Mouse (Mus musculus) MEL (cell line): ENCODE data around the gene Clstn3. TPM values are rescaled to one million over a fixed set of nuclear protein-coding genes. Genes with fewer than 3 reads are reported as not detected.

Experiments used
- DNase-seq: peaks from one replicate; pipeline ENCODE4 v3.0.0; 2011; ENCODE audit warnings: low read depth, low spot score
- H3K27ac ChIP-seq: 2 replicates; pipeline ENCODE4 v1.5.1; 2012; ENCODE audit warnings: low read depth, mild to moderate bottlenecking, control low read depth, low read length, moderate library complexity; ENCODE audit not compliant: control insufficient read depth
- H3K27me3 ChIP-seq, 2 experiments: fragments of 150-350 bp in 1 of 2; sonication (generic) in 1 of 2; 2 replicates each; pipeline ENCODE4 v1.6.1; 2012; ENCODE audit warnings: low read length in 2 of 2, mild to moderate bottlenecking in 2 of 2, improper control_type of control experiment in 1 of 2, moderate library complexity in 1 of 2; ENCODE audit not compliant: insufficient read depth in 2 of 2, control insufficient read depth in 1 of 2
- H3K36me3 ChIP-seq, 2 experiments: 2 replicates each; pipeline ENCODE4 v1.6.1; 2012 to 2014; ENCODE audit warnings: low read length in 2 of 2, improper control_type of control experiment in 1 of 2, inconsistent platforms in 1 of 2, mild to moderate bottlenecking in 1 of 2; ENCODE audit not compliant: insufficient read depth in 2 of 2, control insufficient read depth in 1 of 2
- H3K4me1 ChIP-seq, 2 experiments: fragments of 150-350 bp in 1 of 2; sonication (generic) in 1 of 2; 2 replicates each; pipeline ENCODE4 v1.6.1; 2012; ENCODE audit warnings: low read length in 2 of 2, improper control_type of control experiment in 1 of 2, mild to moderate bottlenecking in 1 of 2; ENCODE audit not compliant: insufficient read depth in 2 of 2, control insufficient read depth in 1 of 2
- H3K4me3 ChIP-seq, 2 experiments: fragments of 150-350 bp in 1 of 2; sonication (generic) in 1 of 2; 2 replicates each; pipeline ENCODE4 v1.5.1; 2012; ENCODE audit warnings: low read depth in 2 of 2, low read length in 2 of 2, mild to moderate bottlenecking in 2 of 2, moderate library complexity in 2 of 2, control low read depth in 1 of 2, improper control_type of control experiment in 1 of 2; ENCODE audit not compliant: control insufficient read depth in 1 of 2, insufficient read depth in 1 of 2
- H3K79me2 ChIP-seq: 2 replicates; pipeline ENCODE4 v1.6.1; 2012; ENCODE audit warnings: mild to moderate bottlenecking, low read length, moderate library complexity; ENCODE audit not compliant: control insufficient read depth, poor library complexity, insufficient read depth
- H3K9ac ChIP-seq: 2 replicates; pipeline ENCODE4 v1.6.1; 2012; ENCODE audit warnings: low read depth, mild to moderate bottlenecking, control low read depth, low read length, moderate library complexity; ENCODE audit not compliant: control insufficient read depth, poor library complexity, severe bottlenecking
- H3K9me3 ChIP-seq: fragments of 150-350 bp; sonication (generic); replicated peaks from 2 replicates; pipeline ENCODE4 v1.6.1; 2012; ENCODE audit warnings: mild to moderate bottlenecking, low read length, improper control_type of control experiment, moderate library complexity; ENCODE audit not compliant: insufficient read depth
- BHLHE40 ChIP-seq: IDR thresholded peaks from 2 replicates; pipeline ENCODE4 v1.6.1; 2012; ENCODE audit warnings: low read depth, mild to moderate bottlenecking, inconsistent platforms, low read length, improper control_type of control experiment, borderline replicate concordance
- CHD1 ChIP-seq: IDR thresholded peaks from 2 replicates; pipeline ENCODE4 v1.6.1; 2012; ENCODE audit warnings: low read depth, mild to moderate bottlenecking, inconsistent platforms, low read length, improper control_type of control experiment
- CHD2 ChIP-seq: IDR thresholded peaks from 2 replicates; pipeline ENCODE4 v1.6.1; 2011; ENCODE audit warnings: low read length, improper control_type of control experiment
- ELF1 ChIP-seq: IDR thresholded peaks from 2 replicates; pipeline ENCODE4 v1.6.1; 2014; ENCODE audit warnings: low read depth, mild to moderate bottlenecking, inconsistent platforms, low read length, improper control_type of control experiment, moderate library complexity
- EP300 ChIP-seq, 2 experiments: IDR thresholded peaks; 2 replicates each; pipeline ENCODE4 v1.6.1; 2011; ENCODE audit warnings: improper control_type of control experiment in 2 of 2, low read length in 2 of 2, low read depth in 1 of 2, mild to moderate bottlenecking in 1 of 2
- ETS1 ChIP-seq: IDR thresholded peaks from 2 replicates; pipeline ENCODE4 v1.6.1; 2012; ENCODE audit warnings: low read depth, mild to moderate bottlenecking, inconsistent platforms, low read length, improper control_type of control experiment, moderate library complexity
- GABPA ChIP-seq: IDR thresholded peaks from 2 replicates; pipeline ENCODE4 v1.6.1; 2012; ENCODE audit warnings: low read depth, mild to moderate bottlenecking, inconsistent platforms, low read length, improper control_type of control experiment, moderate library complexity
- GATA1 ChIP-seq: IDR thresholded peaks from 2 replicates; pipeline ENCODE4 v1.6.1; 2011; ENCODE audit warnings: low read depth, low read length, improper control_type of control experiment
- JUND ChIP-seq: IDR thresholded peaks from 2 replicates; pipeline ENCODE4 v1.6.1; 2011; ENCODE audit warnings: low read depth, mild to moderate bottlenecking, improper control_type of control experiment, low read length
- MEF2A ChIP-seq: IDR thresholded peaks from 2 replicates; pipeline ENCODE4 v1.6.1; 2014; ENCODE audit warnings: low read depth, mild to moderate bottlenecking, inconsistent platforms, low read length, improper control_type of control experiment; ENCODE audit not compliant: poor library complexity, insufficient replicate concordance, severe bottlenecking; ENCODE audit errors: extremely low read depth
- MXI1 ChIP-seq: IDR thresholded peaks from 2 replicates; pipeline ENCODE4 v1.6.1; 2011; ENCODE audit warnings: mild to moderate bottlenecking, low read depth, low read length, improper control_type of control experiment
- MYB ChIP-seq: IDR thresholded peaks from 2 replicates; pipeline ENCODE4 v1.6.1; 2011; ENCODE audit warnings: mild to moderate bottlenecking, low read depth, low read length, improper control_type of control experiment
- NRF1 ChIP-seq: IDR thresholded peaks from 2 replicates; pipeline ENCODE4 v1.6.1; 2014; ENCODE audit warnings: low read depth, mild to moderate bottlenecking, inconsistent platforms, low read length, improper control_type of control experiment, moderate library complexity; ENCODE audit not compliant: poor library complexity, insufficient read depth, severe bottlenecking
- POLR2AphosphoS2 ChIP-seq: IDR thresholded peaks from 2 replicates; pipeline ENCODE4 v1.6.1; 2011; ENCODE audit warnings: low read length, improper control_type of control experiment
- POLR2AphosphoS5 ChIP-seq: IDR thresholded peaks from 2 replicates; pipeline ENCODE4 v1.6.1; 2012; ENCODE audit warnings: low read depth, borderline replicate concordance, mild to moderate bottlenecking, inconsistent platforms, low read length, moderate library complexity, mixed read lengths
- RAD21 ChIP-seq: IDR thresholded peaks from 2 replicates; pipeline ENCODE4 v1.6.1; 2011; ENCODE audit warnings: mild to moderate bottlenecking, low read depth, low read length, improper control_type of control experiment
- RCOR1 ChIP-seq: IDR thresholded peaks from 2 replicates; pipeline ENCODE4 v1.6.1; 2012; ENCODE audit warnings: low read depth, mild to moderate bottlenecking, inconsistent platforms, low read length, improper control_type of control experiment
- SMC3 ChIP-seq: IDR thresholded peaks from 2 replicates; pipeline ENCODE4 v1.6.1; 2011; ENCODE audit warnings: low read depth, low read length, improper control_type of control experiment
- UBTF ChIP-seq: IDR thresholded peaks from 2 replicates; pipeline ENCODE4 v1.6.1; 2012; ENCODE audit warnings: low read depth, mild to moderate bottlenecking, inconsistent platforms, low read length, improper control_type of control experiment, moderate library complexity, borderline replicate concordance; ENCODE audit not compliant: insufficient read depth
- USF2 ChIP-seq, 2 experiments: IDR thresholded peaks; 2 replicates each; pipeline ENCODE4 v1.6.1; 2011 to 2012; ENCODE audit warnings: improper control_type of control experiment in 2 of 2, low read length in 2 of 2, borderline replicate concordance in 1 of 2, inconsistent platforms in 1 of 2, low read depth in 1 of 2, mild to moderate bottlenecking in 1 of 2; ENCODE audit not compliant: insufficient read depth in 1 of 2
- ZKSCAN1 ChIP-seq: IDR thresholded peaks from 2 replicates; pipeline ENCODE4 v1.6.1; 2012; ENCODE audit warnings: low read depth, mild to moderate bottlenecking, inconsistent platforms, low read length, improper control_type of control experiment, moderate library complexity
- ZMIZ1 ChIP-seq: IDR thresholded peaks from 2 replicates; pipeline ENCODE4 v1.6.1; 2012; ENCODE audit warnings: low read depth, mild to moderate bottlenecking, inconsistent platforms, low read length, improper control_type of control experiment, moderate library complexity
- ZNF384 ChIP-seq: IDR thresholded peaks from 2 replicates; pipeline ENCODE4 v1.6.1; 2012; ENCODE audit warnings: low read depth, mild to moderate bottlenecking, inconsistent platforms, low read length, improper control_type of control experiment
- polyA plus RNA-seq, 2 experiments: library from polyadenylated mRNA; stranded (reverse) in 1 of 2; unstranded in 1 of 2; fragments of >175 nt in 1 of 2; fragments of >200 nt in 1 of 2; gene quantifications; 2 replicates each; pipeline versions ENCODE4 v1.2.1 to v1.2.4; 2012; ENCODE audit warnings: low replicate concordance in 2 of 2, low read depth in 1 of 2; ENCODE audit not compliant: insufficient read length in 2 of 2, insufficient read depth in 1 of 2, missing spikeins in 1 of 2
- total RNA-seq: library from RNA; depleted of rRNA; stranded (reverse); fragments of 300-350 nt; gene quantifications from 2 replicates; pipeline ENCODE4 v1.2.3, GENCODE M21; 2012

Gene Clstn3
- total and polyA plus RNA-seq, 3 experiments: 51.3 to 59.8 TPM; not detected in 1

GRCm38 (mm10) chr6:124491427-124491826 is 26.8 kb upstream of the Clstn3 start:
- H3K9ac ChIP-seq: no peak overlapping the region

GRCm38 (mm10) chr6:124488952-124489351 is 24.4 kb upstream of the Clstn3 start:
- H3K4me1 ChIP-seq: peaks cover 5 to 21% of the 10 kb centered on the region in 2 experiments
- H3K9me3 ChIP-seq: no peaks in the 10 kb centered on the region
- TF ChIP-seq NRF1 (no peak), ETS1 (no peak), CHD2 (no peak), ZNF384 (peak; percentile 65)
- no peak overlapping the region for H3K9ac ChIP-seq
- H3K36me3 ChIP-seq: peaks cover 0 to 13% of the 10 kb centered on the region in 2 experiments; a peak in 2 of 4 replicates
- no peak for DNase-seq
- H3K4me3 ChIP-seq: no peak overlapping the region
- no peak overlapping the region for H3K27ac ChIP-seq
- H3K27me3 ChIP-seq: no peaks in the 10 kb centered on the region
- H3K79me2 ChIP-seq: no peaks in the 10 kb centered on the region

More at GRCm38 (mm10) chr6:124491427-124491826, 26.8 kb upstream of the Clstn3 start:
- H3K79me2 ChIP-seq: no peaks in the 10 kb centered on the region
- H3K4me1 ChIP-seq: peaks cover 5 to 21% of the 10 kb centered on the region in 2 experiments
- DNase-seq: no peak
- no peaks in the 10 kb centered on the region for H3K9me3 ChIP-seq
- peaks cover 0 to 13% of the 10 kb centered on the region in 2 experiments; a peak in 2 of 4 replicates for H3K36me3 ChIP-seq
- TF ChIP-seq GATA1 (no peak), POLR2AphosphoS5 (no peak), GABPA (no peak), RAD21 (no peak), BHLHE40 (no peak), MYB (no peak), UBTF (no peak), POLR2AphosphoS2 (no peak), CHD1 (no peak), EP300 (IDR thresholded peaks at IDR 0.05; ENCODE audit: low read depth in 1 of 2, low read length in 2 of 2) (no peak), JUND (no peak), RCOR1 (no peak), MEF2A (no peak), ETS1 (no peak), ZKSCAN1 (no peak), ZMIZ1 (no peak), ELF1 (no peak), SMC3 (no peak), USF2 (IDR thresholded peaks at IDR 0.05; ENCODE audit: borderline replicate concordance in 1 of 2, insufficient read depth in 1 of 2, low read depth in 1 of 2, low read length in 2 of 2) (no peak), MXI1 (no peak)
- no peak overlapping the region for H3K27ac ChIP-seq
- no peak overlapping the region for H3K4me3 ChIP-seq
- H3K27me3 ChIP-seq: no peaks in the 10 kb centered on the region
